Mouse (Mus musculus) testis, postnatal 10 days (tissue): Measurements from ENCODE around the gene Rcl1.

Experiments
- DNase-seq: peaks from one replicate; pipeline ENCODE4 v3.0.0; 2021; ENCODE audit warnings: low spot score

Gene Rcl1

DNA sequence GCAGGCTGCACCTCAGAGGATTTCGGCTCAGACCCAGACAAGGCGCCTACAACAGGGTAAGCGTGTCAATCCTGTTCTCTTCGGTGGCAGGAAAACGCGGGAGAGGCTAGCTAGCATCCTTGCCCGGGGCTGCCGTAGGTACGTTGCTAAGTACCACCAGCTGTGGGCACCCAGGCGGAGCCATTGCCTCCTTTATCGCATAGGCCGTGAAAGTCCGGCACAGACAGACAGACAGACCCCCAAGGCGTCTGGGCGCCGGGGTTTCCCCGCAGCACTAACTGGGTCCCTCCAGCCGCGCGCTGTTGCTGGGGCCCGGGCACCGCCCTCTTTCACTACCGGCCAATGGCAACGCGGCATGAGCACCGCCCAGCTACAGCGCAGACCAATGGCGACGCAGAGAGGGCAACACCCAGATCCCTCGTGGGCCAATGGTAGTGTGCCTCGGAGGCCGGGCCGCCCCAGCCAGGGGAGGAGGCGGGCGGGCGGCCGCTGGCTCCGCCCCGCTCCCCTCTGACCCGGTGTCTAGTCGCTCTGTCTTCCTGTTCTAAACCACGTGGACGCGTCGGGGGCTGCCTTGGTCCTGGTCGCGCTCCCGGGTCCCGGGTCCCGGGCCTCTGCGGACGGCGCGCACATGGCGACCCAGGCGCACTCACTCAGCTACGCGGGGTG is at the start of gene Rcl1:
Rcl1 (plus strand) TSS at position 502 of the 669 bp plus-strand sequence.
- peak; percentile 94 for DNase-seq

DNA sequence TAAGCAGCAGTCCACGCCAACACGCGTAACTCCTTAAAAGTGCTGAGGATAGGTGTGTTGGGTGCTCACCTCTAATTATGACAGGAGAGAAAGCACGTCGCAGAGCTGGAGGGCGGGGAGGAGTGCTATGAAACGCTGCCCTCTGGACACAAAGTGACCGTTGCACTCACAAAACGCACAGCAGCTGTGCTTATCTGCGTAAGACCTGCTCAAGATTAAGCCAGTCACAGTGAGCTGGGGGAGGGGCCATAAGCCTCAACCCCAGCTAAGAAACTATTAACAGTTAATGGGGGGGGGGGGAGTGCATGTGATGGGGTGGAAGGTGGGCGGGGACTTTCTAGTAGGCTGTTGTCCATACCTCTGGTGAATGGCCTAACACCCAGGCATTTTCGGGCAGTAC is 48.4 kb upstream of the Rcl1 start:
- no peak for DNase-seq

DNA sequence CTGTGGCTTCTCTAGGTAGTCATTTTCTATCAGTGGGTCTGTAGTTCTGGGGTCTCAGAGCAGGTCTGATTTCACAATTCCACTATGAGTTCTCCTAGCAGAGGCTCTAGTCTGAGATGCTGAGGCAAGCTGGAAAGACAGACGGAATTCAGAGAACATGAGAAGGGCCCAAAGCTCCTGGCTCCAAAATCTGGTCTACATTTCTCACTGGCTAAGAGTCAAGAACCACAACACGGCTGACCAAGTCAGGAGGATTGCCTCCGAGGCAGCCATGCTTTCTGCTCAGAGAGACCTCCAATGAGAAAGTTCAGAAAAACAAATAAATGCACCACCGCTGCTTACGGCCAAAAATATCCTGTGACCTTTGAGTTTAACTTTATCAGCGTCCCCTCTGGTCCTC is 46.6 kb upstream of the Rcl1 start:
- DNase-seq, result no peak

DNA sequence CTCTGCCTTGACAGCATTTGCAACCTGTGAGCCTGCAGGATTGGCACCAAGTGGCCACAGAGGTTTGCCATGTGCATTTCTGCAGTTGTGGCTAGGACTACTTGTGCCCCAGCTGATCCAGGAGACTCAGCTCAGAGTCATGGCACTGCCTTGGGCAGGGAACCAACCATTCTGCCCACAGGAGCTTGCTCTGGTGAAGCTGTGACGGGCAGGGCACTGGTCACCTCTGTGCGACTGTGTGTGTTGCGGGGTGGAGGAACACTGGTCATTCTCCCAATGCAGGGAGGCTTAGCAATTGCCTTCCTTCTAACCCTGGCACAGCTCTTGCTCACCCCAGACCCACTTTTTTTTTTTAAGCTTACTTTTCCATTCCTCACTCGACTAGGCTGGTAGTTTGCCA is 45.7 kb upstream of the Rcl1 start:
- no peak for DNase-seq

DNA sequence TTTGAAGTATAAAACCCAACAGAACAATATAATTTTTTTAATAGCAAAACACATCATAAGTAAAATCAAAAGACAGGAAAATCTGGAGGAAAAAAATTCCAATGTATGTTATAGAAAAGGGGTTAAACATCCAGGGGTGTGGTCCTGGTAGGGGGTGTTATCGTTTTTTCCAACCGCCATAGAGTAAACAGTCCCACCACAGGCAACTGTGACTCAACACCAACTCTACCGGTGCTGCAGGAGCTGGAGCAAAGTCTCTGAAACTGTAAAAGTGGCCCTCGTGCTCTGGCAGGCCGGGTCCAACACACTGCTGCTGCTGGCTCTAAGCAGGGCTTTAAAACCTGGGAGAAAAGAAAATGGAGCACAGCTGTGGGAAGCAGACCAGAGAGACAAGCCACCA is 42.4 kb upstream of the Rcl1 start:
- no peak for DNase-seq

DNA sequence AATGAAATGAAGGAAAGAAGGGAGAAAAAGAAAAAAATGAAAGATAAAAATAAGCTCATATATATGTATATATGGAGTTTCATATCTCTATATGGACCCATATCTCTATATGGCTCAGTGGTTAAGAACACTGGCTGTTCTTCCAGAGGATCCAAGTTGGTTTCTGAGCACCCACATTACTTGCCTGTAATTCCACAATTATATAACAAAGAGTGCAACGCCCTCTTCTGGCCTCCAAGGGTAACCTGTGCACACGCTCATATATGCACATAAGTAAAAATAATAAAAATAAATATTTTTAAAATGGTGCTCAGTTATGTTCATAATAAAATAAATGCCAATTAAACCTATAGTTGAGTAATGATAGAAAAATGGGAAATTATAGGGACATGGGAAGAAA is 41.5 kb upstream of the Rcl1 start:
- DNase-seq, result peak; percentile 42

DNA sequence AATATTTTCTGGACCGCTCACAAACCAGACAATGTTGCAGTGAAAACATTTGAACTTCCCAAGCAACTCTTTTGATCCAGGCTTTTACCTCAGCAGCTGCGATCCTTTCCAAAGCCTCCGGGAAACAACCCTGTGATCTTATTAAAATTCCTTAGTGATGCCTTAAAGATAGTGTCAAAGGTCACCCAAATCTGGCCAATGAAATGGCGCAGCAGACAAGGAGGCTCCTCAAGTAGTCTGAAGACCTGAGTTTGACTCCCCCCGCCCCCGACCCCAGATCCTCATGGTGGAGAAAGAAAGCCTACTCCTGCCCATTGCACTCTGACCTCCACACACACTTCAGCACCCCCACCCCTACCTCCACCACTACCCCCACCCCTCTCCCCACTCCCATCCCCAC is 40.9 kb upstream of the Rcl1 start:
- DNase-seq, result peak; percentile 8

DNA sequence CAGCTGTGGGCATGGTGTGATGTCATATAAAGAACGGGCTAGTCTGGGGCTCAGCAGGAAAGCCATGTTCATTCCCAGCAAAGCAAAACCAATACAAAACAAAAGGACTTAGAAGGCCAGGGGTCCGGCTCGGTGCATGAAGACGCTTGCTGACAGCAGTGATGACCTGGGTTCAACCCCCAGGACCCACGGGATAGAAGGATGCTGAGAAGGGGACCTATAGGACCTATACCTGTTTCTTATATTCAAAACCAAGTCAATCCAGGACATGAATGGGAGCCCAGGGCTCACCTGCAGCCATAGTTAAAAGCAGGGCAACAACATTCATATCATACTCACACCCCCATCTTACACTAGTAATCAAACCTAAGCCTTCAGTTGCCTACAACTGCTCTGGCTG is 38.2 kb upstream of the Rcl1 start:
- no peak for DNase-seq

DNA sequence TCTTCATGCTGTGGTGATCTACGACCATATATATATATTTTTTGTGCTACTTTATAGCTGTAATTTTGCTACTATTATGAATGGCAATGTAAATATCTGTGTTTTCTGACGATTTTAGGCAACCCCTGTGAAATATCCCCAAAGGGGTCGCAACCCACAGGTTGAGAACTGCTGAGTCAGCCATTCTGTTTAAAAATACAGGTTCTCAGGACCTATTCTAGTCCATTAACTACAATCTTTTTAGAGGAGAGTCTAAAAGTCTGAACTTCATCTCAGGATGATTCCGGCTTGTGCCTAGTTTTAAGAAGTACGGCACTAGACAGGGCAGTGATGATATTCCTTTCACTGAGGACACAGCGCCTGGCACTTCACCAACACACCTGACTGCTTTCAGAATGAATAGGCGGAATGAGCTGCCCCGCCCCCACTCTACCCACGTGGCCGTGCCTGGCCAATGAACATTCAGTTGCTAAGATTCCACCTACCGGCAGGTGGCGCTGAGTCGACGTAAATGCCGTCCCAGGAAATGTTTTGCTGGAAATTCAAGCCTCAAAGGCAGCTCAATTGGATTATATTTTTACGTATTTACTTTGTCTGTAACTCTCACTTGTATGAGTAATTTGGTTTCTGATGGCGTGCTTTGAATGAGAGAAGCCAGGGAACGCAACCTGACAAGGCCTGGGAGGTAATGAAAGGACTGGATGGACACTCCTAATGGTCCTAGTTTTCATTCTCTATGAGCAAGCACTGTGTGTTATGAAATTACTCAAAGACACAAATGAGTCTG is 37.4 kb upstream of the Rcl1 start:
- DNase-seq, result peak; percentile 98

DNA sequence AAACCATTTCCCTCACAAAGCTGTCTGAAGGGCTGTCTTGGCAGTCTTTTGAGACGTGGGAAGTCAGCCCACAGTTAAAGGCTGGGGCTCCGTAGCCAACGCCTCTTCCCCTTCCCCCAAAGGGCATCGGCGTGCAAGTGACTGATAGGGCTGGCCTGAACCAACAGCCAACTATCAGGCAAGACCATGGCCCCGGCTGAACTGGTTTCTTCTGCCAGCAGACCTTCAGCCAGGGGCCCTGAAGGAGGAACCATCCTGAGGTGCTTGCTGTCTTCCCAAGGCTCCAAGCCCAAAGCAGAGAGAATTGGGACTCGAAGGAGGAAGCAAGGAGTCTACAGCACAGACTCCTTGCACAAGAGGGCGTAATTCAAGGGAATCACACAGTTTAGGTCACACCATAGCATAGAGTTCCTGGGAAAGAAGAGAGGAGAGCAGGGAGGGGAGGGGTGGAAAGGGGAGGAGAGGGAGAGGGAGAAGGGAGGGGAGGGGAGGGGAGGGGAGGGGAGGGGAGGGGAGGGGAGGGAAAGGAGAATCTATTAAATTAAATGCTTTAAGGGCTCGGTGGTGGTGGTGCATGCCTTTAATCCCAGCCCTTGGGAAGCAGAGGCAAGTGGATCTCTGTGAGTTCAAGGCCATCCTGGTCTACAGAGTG is 36.6 kb upstream of the Rcl1 start:
- peak; percentile 56 for DNase-seq

DNA sequence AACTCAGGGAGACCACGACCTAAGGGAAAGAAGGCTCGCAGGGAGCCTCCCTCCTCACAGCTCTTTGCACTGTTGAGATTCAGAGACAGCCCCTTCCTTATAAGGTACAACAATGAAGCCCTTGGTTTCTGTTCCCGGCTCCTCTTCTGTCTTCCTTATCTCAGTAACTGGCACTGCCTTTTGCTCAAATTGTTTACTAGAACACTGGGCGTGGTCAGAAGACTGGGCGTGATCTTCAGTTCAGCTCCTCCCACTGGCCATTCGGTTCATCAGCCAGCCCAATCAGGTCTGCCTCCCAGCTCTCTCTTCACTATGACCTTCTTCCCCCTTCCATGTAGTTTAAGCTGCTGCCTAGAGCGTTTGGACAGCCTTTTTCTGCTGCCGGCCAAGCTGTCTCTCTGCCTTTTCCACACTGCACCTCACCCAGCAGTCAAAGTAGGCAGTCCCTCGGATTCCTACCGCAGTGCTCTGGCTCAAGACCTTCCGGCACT is 34.1 kb upstream of the Rcl1 start:
- peak; percentile 83 for DNase-seq

DNA sequence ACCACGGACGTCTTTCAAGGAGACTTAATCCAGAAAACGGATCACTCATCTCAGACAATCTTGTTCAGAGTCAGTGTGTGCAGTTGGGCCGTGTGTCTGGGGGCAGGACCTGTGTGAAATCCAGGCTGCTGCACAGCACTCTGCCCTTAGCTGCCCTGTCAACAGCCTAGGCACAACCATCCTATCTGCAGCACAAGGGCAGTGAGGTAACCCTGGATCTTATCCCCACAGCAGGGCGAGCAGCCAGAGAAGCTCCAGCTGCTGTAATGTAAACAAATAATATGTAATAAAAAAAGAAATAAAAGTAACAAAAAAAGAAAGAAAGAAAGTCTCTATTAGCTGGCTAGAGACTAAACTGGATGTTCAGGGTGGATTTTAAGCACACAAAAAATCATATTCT is 32.0 kb upstream of the Rcl1 start:
- DNase-seq, result no peak

DNA sequence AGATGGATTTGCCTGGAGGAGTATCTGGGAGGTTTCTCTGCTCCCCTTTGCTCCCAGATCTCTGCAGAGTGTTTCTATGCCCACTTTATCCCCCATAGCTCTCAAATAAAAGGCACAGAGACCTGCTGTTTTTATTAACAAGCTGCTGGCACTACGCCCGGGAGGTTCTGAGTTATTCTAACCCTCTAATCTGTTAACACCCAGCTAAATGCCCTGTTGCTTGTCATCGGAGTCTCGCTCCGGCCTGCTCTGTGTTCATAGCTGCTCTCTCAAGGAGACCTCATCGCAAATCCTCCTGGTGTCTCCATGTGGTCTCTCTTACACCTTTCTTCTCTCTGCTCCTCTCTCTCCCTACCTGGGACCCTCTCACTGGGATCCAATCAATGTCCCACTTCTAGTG is 26.4 kb upstream of the Rcl1 start:
- peak; percentile 70 for DNase-seq

DNA sequence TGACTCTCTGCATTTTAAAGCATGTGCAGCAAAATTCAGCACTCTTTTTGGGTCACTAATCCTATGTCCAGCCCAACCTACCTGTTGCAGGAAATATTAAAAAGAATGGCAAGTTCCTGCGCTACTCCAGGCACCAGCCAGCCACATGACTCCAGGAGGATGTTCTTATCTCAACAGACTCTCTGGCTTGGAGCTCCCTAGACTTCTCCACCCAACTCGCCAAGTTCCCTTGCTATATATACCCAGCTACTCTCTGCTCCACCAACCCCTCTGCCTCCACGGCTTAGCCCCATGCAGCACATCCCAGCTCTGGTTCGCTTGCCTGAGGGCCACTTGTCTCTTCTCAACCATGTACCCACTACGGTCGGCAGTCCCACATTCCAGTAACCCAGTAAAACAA is 12.5 kb upstream of the Rcl1 start:
- DNase-seq, result no peak

DNA sequence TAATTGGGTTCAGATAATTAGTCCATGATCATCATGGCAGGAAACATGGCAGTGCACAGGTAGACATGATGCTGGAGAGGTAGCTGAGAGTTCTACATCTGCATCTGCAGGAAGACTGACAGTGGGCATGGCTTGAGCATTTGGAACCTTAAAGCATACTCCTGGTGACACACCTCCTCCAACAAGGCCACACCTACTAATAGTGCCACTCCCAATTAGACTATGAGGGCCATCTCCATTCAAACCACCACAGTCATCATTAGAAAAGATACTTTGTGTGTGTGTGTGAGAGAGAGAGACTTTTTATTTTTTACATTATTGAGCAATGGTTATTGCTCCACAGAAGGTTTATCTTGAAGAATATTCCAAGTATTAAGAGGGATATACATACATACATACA is 9.0 kb upstream of the Rcl1 start:
- no peak for DNase-seq

DNA sequence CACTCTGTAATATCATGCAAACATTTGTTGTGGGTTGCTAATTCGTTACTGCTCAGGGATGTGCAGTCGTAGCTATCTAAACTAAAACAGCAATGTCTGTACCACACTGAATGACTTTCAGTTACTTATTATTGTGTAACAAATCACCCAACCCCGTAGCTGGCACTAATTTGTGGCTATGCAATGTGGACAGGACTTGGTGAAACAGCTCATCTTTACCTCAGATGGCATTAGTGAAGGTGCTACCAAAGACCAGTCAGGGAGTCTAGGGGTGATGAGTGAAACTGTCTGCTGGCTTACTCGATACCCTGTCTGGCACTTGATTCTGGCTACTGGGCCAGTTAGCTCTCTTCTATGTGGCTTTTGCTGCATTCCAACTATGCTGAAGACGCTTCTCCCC is 2.1 kb upstream of the Rcl1 start:
- DNase-seq, result no peak

DNA sequence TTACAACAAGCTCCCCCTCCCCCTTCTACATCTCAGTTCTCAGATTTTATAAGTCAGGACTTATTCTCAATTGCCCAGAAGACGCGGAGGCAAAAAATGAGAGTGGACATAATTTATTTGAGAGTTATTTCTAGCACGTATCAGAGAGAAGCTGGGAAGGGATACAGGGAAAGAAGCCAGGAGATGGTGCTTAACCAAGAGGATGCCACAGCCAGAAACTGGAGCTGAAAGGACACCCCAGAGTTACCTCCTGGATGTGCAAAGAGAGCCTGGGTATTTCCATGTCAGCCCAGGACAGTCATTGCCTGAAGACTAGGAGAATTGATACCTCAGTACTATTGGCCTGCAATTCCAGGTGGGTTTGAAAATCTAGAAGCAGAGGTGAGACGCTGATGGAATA is 1.6 kb upstream of the Rcl1 start:
- DNase-seq, result no peak

DNA sequence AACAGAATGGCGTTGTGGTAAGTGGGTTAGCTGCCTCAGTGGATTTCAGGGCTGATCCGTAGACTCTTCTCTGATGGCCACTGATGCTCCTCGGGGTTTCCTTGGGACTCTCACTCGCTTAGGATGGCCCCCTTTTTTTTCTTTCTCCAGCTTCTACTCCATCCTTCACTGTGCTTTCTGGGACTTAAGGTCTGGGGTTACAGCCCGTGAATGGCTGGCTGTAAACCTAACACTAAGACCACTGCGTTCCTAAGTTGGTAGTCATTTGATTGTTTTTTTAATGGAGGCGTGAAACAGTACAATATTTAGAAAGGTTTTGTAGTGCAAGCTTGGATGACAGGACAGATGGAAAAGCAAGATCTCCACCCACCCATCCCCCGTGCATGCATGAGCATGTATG is 914 bp upstream of the Rcl1 start:
- no peak for DNase-seq

DNA sequence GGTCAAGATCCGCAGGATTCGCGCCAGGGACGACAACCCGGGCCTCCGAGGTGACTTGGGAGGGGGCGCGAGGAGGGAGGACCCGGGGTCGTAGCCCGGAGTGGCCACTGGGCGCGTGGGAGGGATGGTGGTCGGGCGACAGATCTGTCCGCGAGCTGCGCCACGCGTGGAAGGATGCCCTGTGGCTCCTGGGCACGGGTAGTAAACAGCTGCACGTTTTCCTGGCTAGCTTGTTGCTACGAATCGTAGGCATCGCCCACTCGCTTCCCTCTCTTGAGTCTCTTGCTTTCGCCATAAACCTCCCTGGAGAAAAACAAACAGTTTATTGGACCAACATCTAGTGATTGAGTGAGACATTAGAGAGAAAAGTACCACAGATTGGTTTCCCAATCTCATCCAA is 416 bp downstream of the Rcl1 start:
- no peak for DNase-seq

DNA sequence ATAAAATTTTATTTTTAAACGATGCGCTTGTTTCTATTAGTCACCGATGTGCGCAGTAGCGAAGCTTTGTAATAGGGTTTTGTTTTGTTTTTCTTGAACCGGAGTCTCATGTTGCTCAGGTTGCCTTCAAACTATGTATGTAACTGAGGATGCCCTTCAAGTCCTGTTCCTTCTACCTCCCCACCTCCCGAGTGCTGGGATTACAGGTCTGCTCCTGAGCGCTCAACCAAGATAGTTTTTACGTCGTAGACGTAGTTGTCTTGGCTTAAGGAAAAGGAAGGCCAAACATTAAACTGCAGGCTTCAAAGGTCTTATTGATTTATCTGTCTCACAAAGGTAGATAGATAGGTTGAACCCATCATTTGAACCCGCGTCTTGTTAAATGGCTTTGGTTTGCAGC is 923 bp downstream of the Rcl1 start:
- DNase-seq, result no peak

DNA sequence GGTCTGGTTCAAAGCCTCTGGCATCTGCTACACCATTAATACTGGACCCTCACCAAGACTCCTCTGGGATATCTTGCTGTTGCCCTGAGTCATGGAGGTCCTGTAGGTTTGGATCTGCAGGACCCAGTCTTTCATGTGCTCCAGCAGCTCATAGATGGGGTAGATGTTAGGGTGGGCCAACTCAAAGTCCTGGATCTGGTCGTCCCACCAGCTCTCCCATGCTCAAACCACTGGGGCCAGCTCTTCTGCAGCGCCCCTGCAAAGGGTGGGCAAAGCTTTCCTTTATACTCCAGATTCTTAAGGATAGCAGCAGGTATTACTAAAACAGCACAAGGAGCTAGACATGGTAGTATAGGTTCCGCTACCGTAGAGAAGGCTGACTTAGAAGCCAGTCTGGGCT is 4.6 kb downstream of the Rcl1 start:
- DNase-seq, result no peak

DNA sequence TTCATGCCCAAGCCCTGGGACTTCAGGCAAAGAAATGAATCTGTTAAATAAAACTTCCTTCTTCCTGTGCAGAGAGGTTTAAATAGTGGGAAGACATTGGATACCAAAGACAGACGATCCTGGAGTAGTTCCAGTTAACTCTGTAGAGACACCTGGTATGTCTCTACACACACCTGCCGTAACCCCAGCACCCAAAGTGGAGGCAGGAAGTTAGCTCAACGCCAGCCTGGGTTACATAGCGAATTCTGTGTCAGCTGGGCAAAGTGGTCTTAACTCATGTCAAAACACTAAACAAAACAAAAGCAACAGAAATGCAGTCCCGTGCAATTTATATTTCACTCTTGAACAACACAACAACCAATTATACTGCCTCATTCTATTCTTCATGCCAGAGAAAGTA is 5.1 kb downstream of the Rcl1 start:
- DNase-seq, result no peak

DNA sequence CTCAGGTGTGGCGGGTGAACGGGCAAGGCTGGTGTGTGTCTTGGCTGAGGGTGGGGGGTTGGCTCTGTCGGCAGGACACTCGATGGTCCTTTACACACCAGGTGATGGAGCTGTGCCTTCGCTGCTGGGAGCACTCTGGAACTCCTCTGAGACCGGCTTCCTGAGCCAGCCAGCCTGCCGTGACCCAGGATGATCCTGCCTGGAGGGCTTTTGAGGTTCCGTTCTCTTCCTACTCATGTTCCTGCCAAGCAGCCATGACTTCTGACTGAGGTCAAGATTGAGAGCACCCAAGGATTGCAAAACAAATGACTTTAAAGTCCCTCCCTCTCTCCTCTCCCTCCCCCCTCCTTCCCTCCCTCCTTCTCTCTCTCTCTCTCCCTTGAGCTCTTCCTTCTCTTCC is 11.5 kb downstream of the Rcl1 start:
- no peak for DNase-seq
